Mouse (Mus musculus) gastrocnemius, postnatal 4 days (tissue): ENCODE measurements around the gene Gm44965. TPM values are rescaled to one million over a fixed set of nuclear protein-coding genes. Genes with fewer than 3 reads are reported as not detected.
"Not testable (repeated sequence)": the region's sequence is repeated elsewhere in the genome, so short reads cannot be mapped to it uniquely, and the experiment has no call there.

Experiments used
- DNase-seq, 2 experiments: peaks; one replicate each; pipeline ENCODE4 v3.0.0; 2021 to 2022; ENCODE audit warnings: low spot score in 2 of 2, mixed read lengths in 2 of 2
- total RNA-seq, 2 experiments: library from RNA; stranded (reverse); gene quantifications; 2 replicates each; pipeline ENCODE4 v1.2.3; 2021

Gene Gm44965
- total RNA-seq, 2 experiments from 2014 or later, result 3.5 TPM; not detected in 1

DNA sequence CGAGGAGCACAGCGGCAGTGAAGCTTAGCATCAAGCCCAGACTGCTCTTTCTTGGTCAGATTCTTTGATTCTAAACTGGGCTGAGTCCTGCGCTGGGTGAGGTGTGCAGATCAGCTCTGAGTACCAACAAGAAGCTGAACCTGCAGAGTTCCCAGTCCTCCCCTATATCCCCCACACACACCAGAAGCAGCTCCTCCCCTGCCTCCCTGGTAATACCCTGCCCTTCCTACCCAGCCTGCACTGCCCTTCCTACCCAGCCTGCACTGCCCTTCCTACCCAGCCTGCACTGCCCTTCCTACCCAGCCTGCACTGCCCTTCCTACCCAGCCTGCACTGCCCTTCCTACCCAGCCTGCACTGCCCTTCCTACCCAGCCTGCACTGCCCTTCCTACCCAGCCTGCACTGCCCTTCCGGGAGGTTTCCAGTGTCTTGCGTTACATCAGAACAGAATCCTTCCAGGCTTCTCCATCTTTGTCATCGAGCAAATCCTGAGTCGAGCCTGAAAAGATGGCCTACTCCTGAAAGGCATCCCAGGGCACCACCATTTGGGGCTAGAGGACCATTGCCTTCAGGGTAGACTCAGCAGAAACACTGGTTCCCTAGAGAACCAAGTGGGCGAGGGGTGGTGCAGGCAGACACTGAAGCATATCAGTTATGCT is 28.6 kb downstream of the Gm44965 start:
- not testable (repeated sequence) for DNase-seq

DNA sequence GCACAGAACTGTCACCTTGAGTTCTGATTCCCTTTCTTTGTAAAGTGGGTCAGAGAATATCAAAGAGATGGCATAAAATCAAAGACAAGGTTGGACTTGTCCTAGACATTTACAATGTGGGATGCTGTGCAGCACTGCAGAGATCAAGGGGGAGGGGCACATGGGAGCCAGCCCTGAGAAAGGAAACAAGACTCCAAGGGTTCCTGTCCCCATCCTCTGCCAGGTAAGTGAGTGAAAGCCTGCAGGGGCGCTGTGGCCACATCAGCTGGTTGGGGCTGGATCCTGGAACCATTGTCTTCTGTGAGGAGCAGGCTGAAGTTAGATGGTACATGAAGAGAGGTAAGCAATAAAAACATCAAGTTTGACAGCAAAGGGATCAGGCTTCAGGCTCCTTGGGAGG is 29.7 kb downstream of the Gm44965 start:
- DNase-seq, result no peak

DNA sequence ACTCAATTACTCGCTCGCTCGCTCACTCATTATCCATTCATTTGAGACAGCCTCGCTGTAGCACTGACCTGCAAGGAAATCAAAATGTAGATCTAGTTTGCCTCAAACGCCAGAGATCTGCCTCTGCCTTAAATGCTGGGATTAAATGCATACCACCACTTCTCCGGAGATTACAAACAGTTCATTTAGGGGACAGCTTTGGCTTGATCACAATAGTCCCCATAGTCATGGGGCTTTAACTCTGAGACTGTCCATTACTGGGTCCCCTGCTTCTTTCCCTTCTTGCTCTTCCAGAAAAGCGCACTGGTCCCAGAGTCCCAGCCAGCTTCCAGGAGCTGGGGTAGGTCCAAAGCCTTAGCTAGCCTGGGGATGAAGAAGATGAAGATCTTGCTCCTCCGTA is 32.7 kb downstream of the Gm44965 start, which contains the start of gene AI854703:
AI854703 (plus strand) TSS at position 301 of the 400 bp plus-strand sequence.
- DNase-seq, result no peak

DNA sequence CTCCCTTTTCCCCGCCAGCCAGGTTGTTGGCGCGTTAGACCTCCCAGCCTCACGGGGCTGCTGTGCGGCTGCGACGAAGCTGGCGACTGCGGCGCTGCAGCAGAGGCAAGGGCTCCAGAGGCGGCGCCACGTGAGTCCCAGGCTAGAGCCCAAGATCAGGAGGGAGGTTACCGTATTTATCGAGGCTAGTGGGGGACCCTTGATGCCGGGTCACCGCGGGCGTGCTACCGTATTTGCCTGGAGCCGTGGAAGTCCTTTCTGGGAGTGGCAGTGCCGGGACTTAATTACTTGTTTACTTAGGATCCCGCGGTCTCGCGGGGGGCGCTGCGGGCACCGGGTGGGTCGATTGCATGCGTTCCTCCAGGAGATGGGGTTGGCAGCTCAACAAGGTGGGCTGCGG is 33.2 kb downstream of the Gm44965 start:
- peak in 1 of 2 experiments; percentile 42 for DNase-seq

DNA sequence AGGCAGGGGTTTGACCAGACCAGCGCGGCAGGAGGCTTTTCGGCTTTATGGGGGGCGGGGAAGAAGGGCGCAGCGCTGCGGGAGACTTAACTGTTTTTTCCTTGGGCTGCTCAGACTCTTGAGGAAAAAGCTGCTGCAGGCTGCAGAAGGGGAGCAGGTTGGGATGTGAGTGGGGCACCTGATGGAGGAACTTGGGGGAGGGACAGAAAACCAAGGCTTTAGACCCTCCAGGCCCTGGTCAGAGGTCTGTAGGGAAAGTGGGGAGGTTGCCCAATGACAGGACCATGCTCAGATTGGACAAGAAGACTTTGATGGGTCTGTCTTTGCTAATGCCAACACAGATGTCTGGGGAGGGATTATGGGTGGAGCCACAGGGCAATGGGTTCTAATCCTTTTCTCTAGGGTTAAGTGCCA is 33.8 kb downstream of the Gm44965 start:
- no peak for DNase-seq

DNA sequence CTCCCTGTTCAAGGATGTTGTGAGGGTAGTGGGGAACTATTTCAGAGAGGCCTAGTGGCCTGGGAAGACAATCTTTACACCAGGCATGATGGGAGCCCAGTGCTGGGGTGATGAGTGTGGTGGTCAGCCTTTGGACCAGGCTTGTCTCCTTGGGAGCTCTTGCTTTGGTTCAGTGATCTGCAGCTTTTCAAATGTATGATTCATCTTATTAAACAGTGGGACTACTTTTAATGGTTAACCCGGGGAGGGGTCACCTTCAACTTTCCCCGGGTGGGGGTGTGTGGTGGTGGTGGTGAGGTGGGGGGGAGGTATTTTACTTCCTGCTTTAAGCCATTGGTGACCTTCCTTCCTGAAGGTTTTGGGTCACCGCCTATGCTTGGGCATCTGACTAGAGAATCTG is 34.6 kb downstream of the Gm44965 start:
- no peak for DNase-seq

DNA sequence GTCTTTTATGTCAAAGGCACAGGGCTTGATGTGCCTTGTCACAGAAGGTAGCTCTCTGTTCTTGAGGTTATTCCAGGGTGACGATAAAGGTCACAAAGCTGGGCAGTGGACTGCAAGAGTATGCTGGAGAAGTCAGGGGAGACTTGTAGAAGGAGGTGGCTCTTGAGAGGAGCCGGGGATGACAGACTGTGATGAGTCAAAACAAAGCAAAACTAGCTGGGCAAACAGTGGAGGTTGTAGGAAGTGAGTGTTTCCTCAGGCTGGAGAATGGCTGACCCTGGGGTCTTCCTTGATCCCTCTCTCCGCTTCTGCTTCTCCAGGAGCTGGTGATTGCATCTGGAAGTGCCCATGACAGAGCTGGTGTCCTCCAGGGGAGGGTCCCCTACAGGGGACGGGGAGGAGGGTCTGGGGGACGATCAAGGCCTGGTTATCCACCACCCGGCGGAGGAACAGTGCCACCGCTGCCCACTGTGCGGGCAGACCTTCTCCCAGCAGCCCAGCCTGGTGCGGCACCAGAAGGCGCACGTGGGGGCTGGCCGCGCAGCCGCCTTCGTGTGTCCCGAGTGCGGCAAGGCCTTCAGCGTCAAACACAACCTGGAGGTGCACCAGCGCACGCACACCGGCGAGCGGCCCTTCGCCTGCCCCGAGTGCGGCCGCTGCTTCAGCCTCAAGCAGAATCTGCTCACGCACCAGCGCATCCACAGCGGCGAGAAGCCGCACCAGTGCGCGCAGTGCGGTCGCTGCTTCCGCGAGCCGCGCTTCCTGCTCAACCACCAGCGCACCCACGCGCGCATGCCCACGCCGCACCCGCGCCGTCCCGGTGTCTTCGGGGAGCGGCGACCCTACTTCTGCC is 35.3 kb downstream of the Gm44965 start:
- DNase-seq, result no peak

DNA sequence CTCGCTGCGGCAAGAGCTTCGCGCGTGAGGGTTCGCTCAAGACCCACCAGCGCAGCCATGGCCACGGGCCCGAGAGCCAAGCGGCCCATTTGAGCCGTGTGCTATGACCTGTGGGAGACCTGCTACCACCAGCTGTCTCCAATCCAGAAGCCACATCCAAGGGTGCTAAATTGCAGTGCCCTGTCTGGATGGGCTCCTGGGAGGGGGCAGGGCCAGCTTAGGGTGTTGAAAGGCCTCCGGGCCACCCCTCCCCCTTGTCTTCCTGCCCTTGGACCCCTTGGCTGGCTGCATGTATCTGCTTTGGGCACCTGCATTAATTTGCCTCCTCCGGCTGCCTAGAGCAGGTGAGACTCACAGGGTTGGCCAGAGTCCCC is 35.9 kb downstream of the Gm44965 start:
- DNase-seq, result no peak

DNA sequence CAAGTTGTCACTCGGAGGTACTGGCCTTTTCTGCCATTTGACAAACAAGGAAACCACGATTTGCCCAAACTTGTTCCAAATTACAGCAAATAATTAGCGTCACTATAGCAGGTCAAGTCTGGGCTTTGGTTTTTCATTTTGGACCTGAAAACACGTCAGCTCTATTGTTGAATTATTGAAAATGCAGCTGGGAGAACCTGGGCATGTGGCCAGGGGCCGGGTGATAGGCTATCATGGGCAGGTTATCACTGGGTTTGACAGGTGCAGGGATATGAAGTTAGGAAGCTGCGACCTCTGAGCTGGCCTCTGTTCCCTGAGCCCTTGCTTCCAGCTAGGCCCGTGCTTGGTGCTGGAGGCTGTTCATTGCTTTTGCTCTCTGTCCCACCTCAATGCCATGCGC is 37.1 kb downstream of the Gm44965 start:
- no peak for DNase-seq

DNA sequence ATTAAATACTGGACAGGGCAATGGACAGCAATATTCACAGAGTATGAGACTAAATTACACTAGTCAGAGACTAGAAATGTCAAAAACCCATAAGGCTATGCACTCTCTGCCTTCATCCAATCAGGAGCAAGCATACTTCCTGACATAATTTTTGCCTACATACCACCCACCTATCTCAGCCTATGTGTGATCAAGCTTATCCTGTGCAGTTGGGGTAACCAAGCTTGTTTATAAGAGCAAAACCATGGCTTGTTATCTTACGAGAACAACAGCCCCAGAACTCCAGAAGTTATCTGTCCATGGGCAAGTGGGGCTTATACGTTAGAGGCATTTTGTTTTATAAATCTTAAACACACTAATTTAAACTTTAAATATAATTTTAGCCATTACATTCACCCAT is 41.4 kb downstream of the Gm44965 start:
- no peak for DNase-seq

DNA sequence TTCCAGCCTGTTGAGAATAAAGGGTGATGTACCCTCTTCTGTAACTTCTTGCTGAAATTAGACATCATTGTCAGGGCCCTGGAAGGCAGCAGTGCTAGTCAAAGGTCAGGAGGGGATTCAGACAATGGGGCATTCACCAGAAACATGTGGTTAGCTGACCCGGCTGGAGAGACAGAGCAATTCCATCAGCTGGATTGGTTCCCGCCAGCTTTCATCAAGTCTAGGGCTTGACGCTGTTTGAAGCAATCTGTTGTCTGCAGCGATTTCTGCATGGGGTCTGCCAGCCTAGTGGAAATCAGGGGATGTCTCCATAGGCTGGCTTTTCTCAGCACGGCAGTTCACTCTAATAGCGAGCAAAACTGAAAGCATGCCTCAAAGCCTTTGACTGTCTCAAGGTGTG is 42.8 kb downstream of the Gm44965 start:
- no peak for DNase-seq

DNA sequence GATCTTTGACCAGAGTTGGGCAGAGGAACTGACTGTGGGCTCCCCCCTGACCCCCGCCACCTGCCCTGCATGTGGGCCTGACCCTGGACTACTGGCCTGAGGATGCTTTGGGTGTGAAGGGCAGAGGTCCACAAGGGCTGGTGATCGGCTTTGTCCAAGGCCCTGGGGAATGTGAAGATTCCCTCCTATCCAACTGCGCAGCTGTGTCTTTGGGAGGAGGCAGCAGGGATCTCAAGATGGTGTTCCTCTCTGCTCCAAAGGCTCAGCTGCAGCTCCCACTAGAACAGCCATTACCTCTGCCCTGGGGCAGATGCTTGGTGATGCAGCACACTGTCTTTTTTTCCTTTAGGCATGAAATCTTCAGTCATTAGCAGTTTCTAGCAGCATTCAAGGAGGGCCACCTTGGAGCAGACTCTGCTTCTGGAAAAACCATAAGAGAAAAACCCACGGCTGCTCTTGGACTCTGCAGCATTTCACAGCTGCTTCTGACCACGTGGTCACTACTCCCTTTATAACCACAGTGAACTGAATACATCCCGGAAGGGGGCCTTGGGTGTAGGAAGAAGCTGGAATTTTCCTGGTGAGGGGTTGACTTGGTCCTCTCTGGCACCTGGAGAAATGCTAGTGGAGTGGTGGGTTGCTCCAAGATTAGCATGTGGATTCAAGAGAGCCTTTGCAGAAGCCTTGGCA is 44.2 kb downstream of the Gm44965 start:
- DNase-seq, result no peak

DNA sequence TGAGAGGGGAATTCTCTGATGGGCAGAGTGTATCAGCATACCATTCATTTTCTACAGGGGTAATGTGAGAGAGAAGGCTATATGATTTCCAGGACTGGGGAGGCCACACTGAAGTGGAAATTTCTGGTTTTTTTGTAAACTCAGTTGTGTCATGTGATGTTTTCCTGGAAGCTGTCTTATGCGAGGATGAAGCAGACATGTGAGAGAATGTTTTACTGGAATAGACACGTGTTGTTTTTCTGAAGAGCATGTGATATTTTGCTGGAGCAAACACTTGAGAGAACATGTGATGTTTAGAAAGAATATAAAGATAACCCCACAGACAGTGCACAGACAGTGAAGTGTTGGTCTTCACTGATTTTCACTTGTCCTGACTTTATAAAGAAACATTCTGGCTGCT is 44.8 kb downstream of the Gm44965 start:
- DNase-seq, result no peak

DNA sequence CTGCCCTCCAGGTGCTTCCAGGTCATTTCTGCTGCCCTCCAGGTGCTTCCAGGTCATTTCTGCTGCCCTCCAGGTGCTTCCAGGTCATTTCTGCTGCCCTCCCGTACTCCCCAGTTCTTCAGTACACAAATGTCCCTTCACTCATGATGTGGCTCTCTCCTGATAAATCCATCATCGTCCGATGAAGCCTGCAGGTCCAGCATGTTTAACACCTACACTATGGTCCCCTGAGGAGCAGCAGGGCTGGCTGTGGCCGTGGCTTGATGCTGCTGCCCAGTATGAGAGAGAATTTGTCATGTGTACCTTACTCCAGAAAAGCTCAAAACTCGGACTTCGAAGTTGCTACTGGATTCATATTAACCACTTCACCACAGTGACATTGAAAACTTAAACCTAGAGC is 47.6 kb downstream of the Gm44965 start:
- DNase-seq, result no peak

DNA sequence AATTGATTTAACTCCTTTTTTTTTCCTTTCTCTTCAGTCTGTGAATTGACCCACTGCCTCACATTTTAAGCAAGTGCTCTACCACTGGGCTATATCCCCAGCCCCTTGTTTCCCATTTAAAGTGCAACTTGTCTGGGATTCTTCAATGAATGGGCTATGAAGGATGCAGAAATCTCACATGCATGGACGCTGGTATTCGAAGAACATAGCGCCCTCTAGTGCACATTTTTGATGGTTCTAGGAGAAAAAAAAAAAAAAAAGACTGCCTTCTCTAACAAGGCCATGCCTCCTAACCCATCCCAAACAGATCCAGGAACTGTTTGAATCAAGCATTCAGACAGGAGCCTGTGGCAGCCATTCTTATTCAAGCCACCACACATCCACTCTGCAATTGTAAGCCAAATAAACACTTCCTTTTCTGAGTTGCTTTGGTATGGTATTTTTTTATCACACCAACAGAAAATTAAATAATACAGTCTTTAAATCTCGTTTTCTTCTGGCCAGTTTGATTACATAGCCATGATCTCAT is 49.1 kb downstream of the Gm44965 start:
- no peak for DNase-seq

DNA sequence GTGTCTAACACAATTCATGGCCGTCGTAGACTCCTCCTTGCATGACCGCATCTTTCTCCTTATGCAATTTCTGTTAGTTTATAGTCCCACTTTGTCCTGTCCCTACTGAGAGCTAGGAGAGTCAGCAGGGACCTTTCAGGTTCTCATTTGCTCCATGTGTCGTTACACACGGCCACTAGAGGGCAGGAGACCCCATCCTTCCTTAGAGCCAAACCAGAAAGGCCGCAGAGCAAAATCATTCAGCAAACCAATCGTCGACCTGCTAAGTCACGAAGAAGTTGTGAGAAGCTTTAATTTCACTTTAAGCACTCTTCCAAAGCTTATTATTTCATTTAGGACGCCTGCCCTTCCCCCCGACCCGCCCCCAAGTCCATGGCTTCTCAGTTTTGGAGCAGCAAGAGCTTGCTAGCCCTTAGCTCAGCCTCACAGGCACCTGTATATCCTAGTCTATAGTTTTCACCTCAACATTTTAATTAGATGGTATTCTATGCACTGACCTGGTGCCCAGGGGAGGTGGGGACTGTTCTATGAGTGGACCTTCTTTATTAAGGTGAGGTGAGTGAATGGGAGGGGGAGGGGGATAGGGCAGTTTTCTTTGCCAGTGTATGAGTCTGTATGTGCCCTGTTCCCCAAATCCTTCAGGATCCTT is 52.0 kb downstream of the Gm44965 start:
- peak in 1 of 2 experiments; percentile 64 for DNase-seq

DNA sequence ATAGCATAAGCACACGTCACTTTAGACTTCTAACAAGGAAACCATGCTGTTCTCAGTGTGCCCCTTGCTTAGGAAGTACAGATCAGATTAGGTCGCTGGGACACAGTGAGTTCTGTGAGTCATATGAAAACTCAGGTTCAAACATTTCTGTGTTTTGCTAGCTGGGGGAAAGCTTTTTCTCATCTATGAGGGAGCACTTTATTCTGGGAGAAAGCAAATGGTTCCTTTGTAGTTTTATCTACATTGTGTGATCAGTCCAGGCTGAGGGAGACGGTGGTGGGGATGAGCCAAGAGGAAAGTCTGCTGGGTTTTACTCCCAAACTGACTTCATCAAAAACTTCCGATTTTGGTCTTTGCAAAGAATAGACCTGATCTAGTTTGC is 52.6 kb downstream of the Gm44965 start:
- DNase-seq, result no peak

DNA sequence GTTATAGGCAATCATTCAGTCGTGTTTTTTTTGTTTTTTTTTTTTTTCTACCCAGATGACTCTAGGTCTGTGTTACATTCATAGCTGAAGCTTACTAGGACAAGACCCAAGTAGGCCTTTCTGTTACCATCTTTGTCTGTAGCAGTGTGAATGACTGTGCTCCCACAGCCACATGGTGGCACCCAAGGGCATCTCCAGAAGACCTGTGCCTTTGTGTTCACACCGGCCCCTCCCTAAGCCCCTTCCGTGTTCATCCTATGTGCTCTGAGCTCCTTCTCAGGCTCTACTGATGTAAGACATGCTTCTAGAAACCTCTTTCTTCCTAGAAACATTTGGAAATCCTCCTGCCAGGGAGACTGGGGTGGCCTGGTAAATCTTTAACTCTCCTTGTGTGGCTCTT is 53.3 kb downstream of the Gm44965 start, which contains the start of gene Gimap8:
Gimap8 (plus strand) TSS at position 240 of the 400 bp plus-strand sequence.
- DNase-seq, result no peak

DNA sequence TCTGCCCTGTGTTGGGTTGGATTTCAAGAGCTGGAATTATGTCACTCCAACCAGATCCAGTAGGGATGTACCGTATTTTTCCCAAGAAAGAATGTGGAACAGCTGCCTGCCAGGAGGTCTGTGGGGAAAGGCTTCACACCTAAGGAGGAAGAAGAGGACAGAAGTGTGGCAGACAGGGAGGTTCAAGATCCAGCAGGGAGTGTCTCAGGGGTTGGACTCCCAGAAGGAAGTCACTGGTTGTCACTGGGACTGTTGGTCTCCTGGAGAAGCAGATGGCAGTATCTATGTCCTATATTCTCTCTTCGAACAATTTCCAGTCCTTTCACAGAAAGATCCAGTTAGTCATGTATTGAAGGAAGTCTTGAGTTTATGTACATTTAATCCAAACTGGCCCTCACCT is 53.9 kb downstream of the Gm44965 start:
- DNase-seq, result no peak

DNA sequence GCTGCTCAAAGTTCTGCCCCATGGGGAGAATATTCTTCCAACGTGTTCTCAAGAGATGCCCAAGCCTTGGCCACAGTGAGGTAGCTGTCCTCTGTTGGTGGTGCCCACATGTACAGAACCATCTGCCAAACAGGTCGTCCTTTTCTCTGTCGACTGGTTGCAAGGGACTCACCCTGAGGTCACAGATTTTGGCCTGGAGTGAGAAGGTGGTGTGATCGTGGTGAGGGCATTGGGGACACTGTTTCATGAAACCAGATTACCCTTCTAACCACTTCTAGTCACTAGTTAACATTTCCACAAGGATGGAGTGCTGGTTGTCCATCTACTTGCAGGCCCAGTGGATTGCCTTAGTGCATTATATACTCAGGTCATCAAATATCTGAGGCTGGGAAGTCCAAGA is 55.0 kb downstream of the Gm44965 start:
- DNase-seq, result no peak

DNA sequence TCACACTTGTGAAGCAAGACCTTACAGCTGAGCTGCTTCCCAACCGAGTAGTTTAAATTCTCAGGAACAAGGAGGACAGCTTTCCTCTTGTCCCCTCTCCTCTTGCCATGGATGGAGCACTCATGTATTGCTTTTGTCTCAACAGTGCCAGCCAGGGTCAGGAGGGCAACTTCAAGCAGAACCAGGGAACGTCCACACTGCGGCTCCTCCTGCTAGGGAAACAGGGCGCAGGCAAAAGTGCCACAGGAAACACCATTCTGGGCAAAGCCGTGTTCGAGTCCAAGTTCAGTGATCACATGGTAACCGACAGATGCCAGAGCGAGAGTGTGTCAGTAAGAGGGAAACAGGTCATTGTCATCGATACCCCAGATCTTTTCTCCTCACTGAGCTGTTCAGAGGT is 56.3 kb downstream of the Gm44965 start:
- no peak for DNase-seq
